Mouse (Mus musculus): Measurements from ENCODE around the gene Gm43638. TPM values are rescaled to one million over a fixed set of nuclear protein-coding genes. Genes with fewer than 3 reads are reported as not detected.

Gene Gm43638
- total RNA-seq, 1 experiment from 2014 or later, result not detected

Other genes with a start within 250 kb of the Gm43638 start
- gene Ugt2b37, start 232.0 kb downstream of the Gm43638 start, total RNA-seq (2017), result not detected in 2 replicates
- gene Ugt2a3, start 149.6 kb downstream of the Gm43638 start, total RNA-seq (2017), result not detected in 2 replicates
- gene Ugt2b38, start 62.6 kb downstream of the Gm43638 start, total RNA-seq (2017), result not detected in 2 replicates
- not detected in 2 replicates for gene Ugt2a2, start 4.5 kb downstream of the Gm43638 start, total RNA-seq (2017)
- not detected in 2 replicates for gene Ugt2a1, start 4.1 kb upstream of the Gm43638 start, total RNA-seq (2017)
- gene Sult1b1, start 51.4 kb upstream of the Gm43638 start, total RNA-seq (2017), result not detected in 2 replicates
- gene Sult1d1, start 82.2 kb upstream of the Gm43638 start, total RNA-seq (2017), result not detected in 2 replicates
- not detected in 2 replicates for gene Sult1e1, start 104.8 kb upstream of the Gm43638 start, total RNA-seq (2017)
- gene Csn1s1, start 179.4 kb upstream of the Gm43638 start, total RNA-seq (2017), result not detected in 2 replicates
- gene Csn2, start 212.8 kb upstream of the Gm43638 start, total RNA-seq (2017), result not detected in 2 replicates